Mouse (Mus musculus) neural tube, embryonic 15.5 days (tissue): ENCODE measurements at regions not wholly inside any gene's neighbourhood (a gene's known extent, or its start where the extent isn't known, plus 50 kb on each side); places are given as distances from the start of the nearest gene placed in this dataset.

Experiments
- ATAC-seq: fragments of 200-750 bp; cut with Nextera tagmentation; 2 replicates; pipeline ENCODE4 v1.8.0; 2017; ENCODE audit warnings: mild to moderate bottlenecking, moderate TSS enrichment, moderate library complexity; ENCODE audit not compliant: low FRiP score
- H3K27ac ChIP-seq: fragments of 300-500 bp; sonication (generic); replicated peaks from 2 replicates; pipeline ENCODE4 v1.5.1; 2015; ENCODE audit warnings: mild to moderate bottlenecking, inconsistent platforms
- H3K27me3 ChIP-seq: fragments of 300-500 bp; sonication (generic); replicated peaks from 2 replicates; pipeline ENCODE4 v1.6.1; 2015; ENCODE audit warnings: inconsistent platforms
- H3K36me3 ChIP-seq: fragments of 300-500 bp; sonication (generic); 2 replicates; pipeline ENCODE4 v1.6.1; 2015; ENCODE audit warnings: inconsistent platforms
- H3K4me1 ChIP-seq: fragments of 300-500 bp; sonication (generic); 2 replicates; pipeline ENCODE4 v1.6.1; 2015; ENCODE audit warnings: inconsistent platforms
- H3K4me2 ChIP-seq: fragments of 300-500 bp; sonication (generic); 2 replicates; pipeline ENCODE4 v1.6.1; 2015; ENCODE audit warnings: inconsistent platforms, mild to moderate bottlenecking, moderate library complexity
- H3K4me3 ChIP-seq: fragments of 300-500 bp; sonication (generic); replicated peaks from 2 replicates; pipeline ENCODE4 v1.5.1; 2015; ENCODE audit warnings: mild to moderate bottlenecking, inconsistent platforms
- H3K9ac ChIP-seq: fragments of 300-500 bp; sonication (generic); replicated peaks from 2 replicates; pipeline ENCODE4 v1.6.1; 2015; ENCODE audit warnings: mild to moderate bottlenecking, inconsistent platforms
- H3K9me3 ChIP-seq: fragments of 300-500 bp; sonication (generic); replicated peaks from 2 replicates; pipeline ENCODE4 v1.6.1; 2016; ENCODE audit warnings: inconsistent platforms
- WGBS: fragments of 180-500 bp; shearing (Covaris S2); methylation state at CpG from one replicate; pipeline ENCODE4 v1.1.7; 2015; ENCODE audit warnings: mixed read lengths; 5-methylcytosine and 5-hydroxymethylcytosine counted together

DNA sequence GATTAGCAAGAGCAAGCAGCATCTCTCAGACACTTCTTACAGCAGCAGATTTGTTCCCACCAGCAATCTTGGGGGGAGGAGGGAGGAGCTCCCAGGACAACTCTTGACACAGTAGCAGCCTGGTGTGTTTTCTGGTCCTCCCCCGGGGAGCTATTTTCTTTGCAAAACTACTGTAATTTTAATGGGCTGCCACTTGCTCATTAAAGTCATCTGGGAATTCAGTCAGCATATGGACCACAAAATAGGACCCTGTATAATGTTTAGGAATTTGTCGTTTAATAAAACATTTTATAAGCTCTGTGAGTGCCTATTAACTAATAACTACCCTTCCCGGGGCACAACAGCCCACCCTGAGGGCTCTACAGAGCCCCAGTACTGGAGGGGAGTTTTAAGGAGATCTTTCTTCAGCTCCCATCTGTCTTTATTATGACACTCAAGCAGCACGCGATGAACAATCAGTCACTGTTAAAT lies 380.0 kb upstream of the Nfe2l3 start:
- WGBS = 26% methylated on average over 5 of the region's 5 CpGs
- Histone ChIP-seq H3K9ac (no peak overlapping the region), H3K36me3 (no peaks in the 10 kb centered on the region), H3K9me3 (no peaks in the 10 kb centered on the region), H3K4me1 (peaks cover 19% of the 10 kb centered on the region), H3K27ac (no peak overlapping the region), H3K4me3 (no peak overlapping the region), H3K4me2 (no peak overlapping the region), H3K27me3 (no peaks in the 10 kb centered on the region)
- 0 out of 2 replicates have a peak, but pooled peaks have one; percentile 28 for ATAC-seq

DNA sequence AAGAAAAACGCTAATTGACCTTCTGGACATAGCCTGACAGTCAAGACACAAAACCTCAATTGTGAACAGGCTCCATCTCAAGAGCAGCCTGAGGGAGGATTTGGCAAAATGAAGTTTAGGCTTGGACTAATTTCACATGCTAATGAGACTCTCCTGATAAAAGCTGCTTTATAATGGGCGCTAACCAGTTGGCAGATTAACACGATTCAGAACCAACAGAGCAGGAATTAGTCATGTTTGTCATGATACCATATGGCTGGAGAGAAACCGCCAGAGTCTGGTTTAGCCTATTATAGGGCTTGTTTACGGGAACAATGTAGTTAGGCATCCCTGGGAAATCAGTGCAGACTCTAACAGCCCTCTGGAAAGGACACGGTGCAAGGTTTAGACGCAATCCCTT lies 375.2 kb upstream of the Nfe2l3 start:
- H3K36me3 ChIP-seq = no peaks in the 10 kb centered on the region
- no peaks in the 10 kb centered on the region for H3K27me3 ChIP-seq
- H3K9me3 ChIP-seq = no peaks in the 10 kb centered on the region
- H3K27ac ChIP-seq = peak overlapping the region; percentile 48; the same call in 1 of the 2 replicates
- H3K4me2 ChIP-seq = no peak overlapping the region
- H3K4me3 ChIP-seq = no peak overlapping the region
- H3K4me1 ChIP-seq = peaks cover 27% of the 10 kb centered on the region
- H3K9ac ChIP-seq = no peak overlapping the region
- 16% methylated on average over 7 of the region's 7 CpGs for WGBS
- peak; percentile 53; the same call in 1 of the 2 replicates for ATAC-seq

DNA sequence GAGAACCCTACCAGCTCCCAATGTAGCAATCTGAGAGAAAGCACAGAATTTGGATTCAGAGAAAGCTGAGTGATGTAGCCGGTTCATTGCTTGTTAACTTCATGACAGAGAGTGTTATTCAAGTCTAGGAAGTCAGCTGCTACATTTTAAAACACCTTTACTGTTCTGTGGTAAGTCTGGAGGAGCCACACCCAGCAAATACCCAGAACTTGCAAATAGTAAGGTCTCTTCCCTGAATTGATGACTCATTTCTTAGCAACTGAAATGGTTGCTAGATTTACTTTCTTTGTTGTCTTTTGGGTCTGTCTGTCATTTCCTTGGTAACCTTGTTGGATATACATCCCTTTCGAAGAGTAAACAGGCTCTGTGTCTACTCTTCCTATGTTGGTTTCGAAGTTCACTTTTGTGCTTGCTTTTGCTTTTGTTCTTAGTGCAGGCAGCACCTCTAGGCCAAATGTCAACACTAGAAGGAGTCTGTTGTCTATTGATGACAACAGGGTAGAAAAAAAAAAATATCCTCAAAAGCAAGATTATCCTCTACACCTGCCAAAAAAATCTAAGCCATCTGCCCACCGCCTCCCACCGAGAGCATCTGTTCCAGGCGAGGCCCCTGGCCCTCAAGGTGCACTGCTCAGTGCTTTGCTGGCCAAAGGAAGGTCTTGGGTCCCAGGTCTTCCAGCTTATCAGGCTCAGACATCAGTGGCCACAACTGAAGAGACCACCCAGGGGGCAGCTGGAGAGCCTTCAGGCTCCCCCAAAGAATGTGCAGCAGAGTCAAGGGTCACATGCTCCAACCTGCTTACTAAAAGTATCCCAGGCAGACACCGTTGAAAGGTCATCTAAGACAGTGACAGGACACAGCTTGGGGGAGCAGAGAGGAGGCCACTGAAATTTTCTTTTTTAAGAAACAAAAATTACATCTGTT lies 372.3 kb upstream of the Nfe2l3 start:
- WGBS = 74% methylated on average over 7 of the region's 7 CpGs
- peaks cover 21% of the 10 kb centered on the region for H3K4me1 ChIP-seq
- no peak for ATAC-seq
- H3K4me3 ChIP-seq = no peak overlapping the region
- H3K27ac ChIP-seq = no peak overlapping the region
- no peaks in the 10 kb centered on the region for H3K9me3 ChIP-seq
- H3K9ac ChIP-seq = no peak overlapping the region
- H3K36me3 ChIP-seq = no peaks in the 10 kb centered on the region
- no peak overlapping the region for H3K4me2 ChIP-seq
- H3K27me3 ChIP-seq = no peaks in the 10 kb centered on the region

DNA sequence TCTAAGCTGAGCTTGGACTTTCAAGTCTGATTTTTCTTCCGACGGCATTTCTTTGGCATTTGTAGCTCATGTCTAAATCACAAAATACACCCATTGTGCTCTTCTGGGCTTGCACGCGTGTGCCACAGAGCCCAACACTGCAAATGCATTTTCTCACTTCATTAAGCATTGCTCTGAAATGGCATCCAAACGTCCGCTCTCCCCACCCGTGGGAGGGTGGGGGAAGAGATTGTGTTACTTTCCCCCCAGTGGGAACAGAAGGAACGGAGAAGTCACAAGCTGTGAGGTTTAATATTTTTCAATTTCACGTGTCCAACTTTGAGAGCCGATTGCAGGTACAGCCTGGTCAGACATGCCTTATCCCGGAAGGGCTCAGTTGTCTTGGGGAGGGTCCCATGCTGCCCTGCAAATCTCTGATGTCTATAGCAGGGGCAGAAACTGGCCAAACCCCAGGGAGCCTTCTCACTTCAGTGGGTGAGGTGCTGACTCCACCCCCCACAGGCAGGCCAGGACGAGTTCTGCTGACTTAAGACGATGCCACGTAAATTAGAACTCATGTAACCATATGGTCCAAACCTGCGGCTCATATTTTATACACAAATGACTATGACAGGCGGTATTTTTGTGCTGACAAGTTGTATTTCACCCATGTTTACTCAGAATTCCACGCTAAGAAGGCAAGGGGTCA lies 371.5 kb upstream of the Nfe2l3 start:
- 48% methylated on average over 17 of the region's 17 CpGs for WGBS
- H3K27ac ChIP-seq = no peak overlapping the region
- no peak overlapping the region for H3K4me3 ChIP-seq
- no peak overlapping the region for H3K4me2 ChIP-seq
- no peaks in the 10 kb centered on the region for H3K36me3 ChIP-seq
- ATAC-seq = no peak
- no peak overlapping the region for H3K9ac ChIP-seq
- no peaks in the 10 kb centered on the region for H3K9me3 ChIP-seq
- no peaks in the 10 kb centered on the region for H3K27me3 ChIP-seq
- H3K4me1 ChIP-seq = peaks cover 21% of the 10 kb centered on the region

DNA sequence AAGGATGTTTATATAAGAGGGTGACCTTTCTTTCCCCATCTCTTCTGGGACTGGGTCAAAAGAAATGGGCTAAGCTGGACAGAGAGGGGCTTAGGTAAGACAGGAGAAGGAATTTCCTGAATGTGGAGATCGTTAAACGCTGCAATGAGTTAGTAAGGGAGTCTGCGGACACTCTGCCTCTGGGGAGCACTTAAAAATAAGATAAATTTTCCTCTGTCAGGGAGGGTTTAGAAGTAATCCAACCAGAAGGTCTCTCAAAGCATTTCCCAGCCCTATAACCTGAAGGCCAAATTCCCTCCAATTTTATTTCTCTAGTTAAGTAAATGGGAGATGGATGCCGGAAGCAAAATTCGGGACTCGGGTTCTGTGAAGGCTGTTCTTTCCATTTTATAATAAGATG lies 367.3 kb upstream of the Nfe2l3 start:
- no peak overlapping the region for H3K9ac ChIP-seq
- no peak overlapping the region for H3K27ac ChIP-seq
- peaks cover 25% of the 10 kb centered on the region for H3K4me1 ChIP-seq
- H3K27me3 ChIP-seq = no peaks in the 10 kb centered on the region
- 64% methylated on average over 6 of the region's 6 CpGs for WGBS
- H3K36me3 ChIP-seq = no peaks in the 10 kb centered on the region
- no peaks in the 10 kb centered on the region for H3K9me3 ChIP-seq
- no peak overlapping the region for H3K4me3 ChIP-seq
- H3K4me2 ChIP-seq = no peak overlapping the region
- ATAC-seq = no peak

DNA sequence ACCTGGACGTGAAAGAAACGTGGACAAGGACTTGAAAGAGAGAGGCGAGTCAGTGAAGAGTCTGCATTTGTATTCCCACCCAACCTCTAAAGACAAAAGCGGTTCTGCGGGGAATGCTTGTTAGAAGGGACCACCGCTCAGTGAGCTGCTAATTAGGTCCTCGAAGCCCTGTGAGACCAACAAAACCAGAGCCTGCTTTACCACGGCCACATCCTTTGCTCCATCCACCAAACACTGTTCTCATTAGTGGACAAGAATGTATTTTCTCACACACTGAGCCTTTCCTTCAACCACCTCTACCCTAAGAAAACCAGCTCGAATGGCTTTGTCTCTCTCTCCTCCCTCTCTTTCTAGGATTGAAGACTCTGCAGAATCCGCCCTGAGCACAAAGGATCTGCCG lies 365.1 kb upstream of the Nfe2l3 start:
- Histone ChIP-seq H3K4me2 (no peak overlapping the region), H3K36me3 (no peaks in the 10 kb centered on the region), H3K9me3 (no peaks in the 10 kb centered on the region), H3K4me3 (no peak overlapping the region), H3K27me3 (no peaks in the 10 kb centered on the region), H3K9ac (no peak overlapping the region), H3K27ac (0 out of 2 replicates have a peak overlapping the region, but pooled peaks have one; percentile 9), H3K4me1 (peaks cover 26% of the 10 kb centered on the region)
- ATAC-seq = no peak
- 79% methylated on average over 11 of the region's 11 CpGs for WGBS

DNA sequence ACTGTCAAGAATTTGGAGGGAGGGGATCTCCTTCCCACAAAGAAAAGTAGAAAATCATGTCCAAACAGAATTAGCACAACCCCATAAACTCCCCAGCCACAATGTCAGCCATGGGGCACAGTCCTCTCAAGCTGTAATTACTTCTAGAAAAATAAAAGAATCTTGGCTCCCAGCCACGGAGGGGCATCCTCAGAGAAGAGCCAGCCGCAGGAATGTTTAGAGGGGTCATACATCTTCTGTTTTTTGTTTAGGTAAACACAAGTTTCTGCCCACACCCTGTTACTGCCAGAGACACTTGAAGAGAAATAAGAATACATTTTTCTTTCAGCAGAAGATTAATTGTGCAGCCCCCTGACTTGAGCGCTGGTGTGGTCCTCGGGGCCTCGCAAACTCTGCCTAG lies 362.5 kb upstream of the Nfe2l3 start:
- 15% methylated on average over 5 of the region's 5 CpGs for WGBS
- Histone ChIP-seq H3K27me3 (no peaks in the 10 kb centered on the region), H3K4me1 (peaks cover 26% of the 10 kb centered on the region), H3K27ac (0 out of 2 replicates have a peak overlapping the region, but pooled peaks have one; percentile 33), H3K4me2 (peak overlapping the region; percentile 23), H3K4me3 (no peak overlapping the region), H3K9ac (no peak overlapping the region), H3K36me3 (no peaks in the 10 kb centered on the region), H3K9me3 (no peaks in the 10 kb centered on the region)
- no peak for ATAC-seq

DNA sequence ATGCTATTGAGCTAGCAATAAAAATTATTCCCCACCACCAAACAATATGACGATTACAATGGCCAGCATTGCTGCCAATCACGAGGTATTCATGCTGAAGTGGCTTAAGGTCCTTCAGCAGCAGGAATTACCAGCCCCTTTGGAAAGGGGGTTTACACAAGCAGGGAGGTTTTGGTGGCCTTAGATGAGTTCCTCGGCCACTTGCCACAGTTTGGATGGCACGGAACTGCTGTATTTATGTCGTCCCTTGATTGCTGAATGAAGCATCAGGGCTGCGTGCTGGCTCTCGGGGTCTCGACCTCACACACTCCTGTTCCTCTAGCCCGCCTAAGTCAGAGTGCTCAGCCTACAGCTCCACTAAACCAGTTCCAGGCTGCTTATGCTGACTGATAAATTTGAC lies 361.2 kb upstream of the Nfe2l3 start:
- no peak overlapping the region for H3K4me2 ChIP-seq
- 29% methylated on average over 9 of the region's 9 CpGs for WGBS
- no peaks in the 10 kb centered on the region for H3K9me3 ChIP-seq
- H3K4me1 ChIP-seq = peaks cover 26% of the 10 kb centered on the region
- no peaks in the 10 kb centered on the region for H3K36me3 ChIP-seq
- H3K27me3 ChIP-seq = no peaks in the 10 kb centered on the region
- no peak overlapping the region for H3K4me3 ChIP-seq
- H3K27ac ChIP-seq = no peak overlapping the region
- no peak overlapping the region for H3K9ac ChIP-seq
- no peak for ATAC-seq

DNA sequence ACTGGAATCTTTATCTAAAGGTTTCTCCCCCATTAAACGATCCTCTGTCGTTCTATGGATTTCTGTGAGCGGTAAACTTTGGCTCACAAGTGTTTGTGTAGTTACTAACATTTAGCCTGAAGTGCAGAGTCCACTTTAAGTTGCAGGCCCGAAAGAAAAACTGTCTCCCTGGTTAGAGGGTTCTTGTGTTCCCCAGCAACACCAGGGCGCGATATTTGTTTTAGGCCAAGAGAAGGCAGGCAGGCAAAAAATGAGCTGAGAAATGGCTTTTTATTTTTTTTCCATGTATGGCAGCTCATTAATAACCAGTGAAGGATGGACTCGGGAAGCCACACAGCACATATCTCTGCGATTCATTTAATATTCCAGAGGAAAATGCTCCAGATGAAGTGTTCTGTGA lies 357.4 kb upstream of the Nfe2l3 start:
- Histone ChIP-seq H3K4me2 (no peak overlapping the region), H3K27ac (no peak overlapping the region), H3K27me3 (no peaks in the 10 kb centered on the region), H3K4me3 (no peak overlapping the region), H3K4me1 (peaks cover 32% of the 10 kb centered on the region), H3K9ac (no peak overlapping the region), H3K9me3 (no peaks in the 10 kb centered on the region), H3K36me3 (no peaks in the 10 kb centered on the region)
- WGBS = 81% methylated on average over 8 of the region's 8 CpGs
- no peak for ATAC-seq

DNA sequence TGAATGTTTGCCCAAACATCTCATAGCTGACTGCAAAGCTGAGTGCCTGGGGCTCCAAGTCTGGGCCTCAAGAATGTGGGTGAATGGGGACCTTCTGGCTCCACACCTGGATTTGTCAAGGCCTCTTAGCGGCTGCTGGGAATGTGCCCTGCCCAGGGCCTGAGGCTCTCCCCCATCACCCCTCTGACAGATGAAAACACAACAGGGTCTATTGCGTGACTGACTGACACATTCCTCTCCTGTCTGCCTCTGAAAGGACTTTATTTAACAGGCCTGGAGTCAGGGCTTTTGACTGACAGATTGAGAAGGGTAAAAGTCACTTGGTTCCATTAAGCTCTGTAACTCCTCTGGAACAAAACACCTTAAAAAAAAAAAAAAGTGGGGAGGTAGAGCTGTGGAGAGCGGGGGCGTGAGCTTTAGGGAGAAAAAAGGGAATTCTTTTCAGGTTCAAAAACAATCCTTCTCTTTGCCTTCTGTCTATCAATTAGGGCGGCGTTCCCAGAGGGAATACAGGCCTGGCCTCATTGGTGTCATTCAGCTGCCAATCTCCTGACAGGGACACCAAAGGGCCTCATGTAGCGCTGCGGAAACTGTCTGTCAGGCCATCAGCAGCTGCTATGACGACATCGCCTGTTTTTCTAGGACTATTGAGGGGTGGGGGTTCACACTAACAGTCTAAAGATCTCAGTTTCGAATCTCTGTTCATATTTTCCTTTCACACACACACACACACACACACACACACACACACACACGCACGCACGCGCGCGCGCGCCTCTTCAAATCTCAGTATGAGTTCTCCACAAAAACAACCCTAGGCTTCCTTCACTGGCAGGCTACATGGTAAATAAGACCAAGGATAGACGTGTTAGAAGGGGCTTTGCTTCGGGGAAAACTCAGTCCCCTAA lies 355.4 kb upstream of the Nfe2l3 start:
- H3K36me3 ChIP-seq = no peaks in the 10 kb centered on the region
- WGBS = 58% methylated on average over 21 of the region's 21 CpGs
- H3K9me3 ChIP-seq = no peaks in the 10 kb centered on the region
- H3K4me1 ChIP-seq = peaks cover 21% of the 10 kb centered on the region
- H3K4me2 ChIP-seq = no peak overlapping the region
- H3K27me3 ChIP-seq = no peaks in the 10 kb centered on the region
- ATAC-seq = no peak
- peak overlapping the region; percentile 56; the same call in 1 of the 2 replicates for H3K27ac ChIP-seq
- H3K4me3 ChIP-seq = no peak overlapping the region
- no peak overlapping the region for H3K9ac ChIP-seq

DNA sequence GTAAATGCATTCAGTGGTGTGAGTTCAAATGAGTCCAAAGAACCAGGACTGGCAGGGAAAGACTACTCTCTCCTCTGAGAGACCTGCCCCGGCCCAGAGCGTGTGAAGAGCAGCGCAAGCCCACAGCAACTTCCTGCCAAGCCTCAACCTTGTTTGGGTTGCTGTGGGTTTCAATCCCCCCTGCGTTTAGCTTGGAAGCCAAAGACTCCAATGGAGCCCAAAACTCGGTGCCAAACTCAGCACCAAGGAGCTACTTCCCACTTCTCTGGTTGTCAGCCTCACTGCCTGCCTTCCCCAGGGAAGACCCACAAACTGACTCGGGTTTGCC lies 354.7 kb upstream of the Nfe2l3 start:
- peak overlapping the region; percentile 56; the same call in 1 of the 2 replicates for H3K27ac ChIP-seq
- H3K4me1 ChIP-seq = peaks cover 21% of the 10 kb centered on the region
- H3K27me3 ChIP-seq = no peaks in the 10 kb centered on the region
- H3K4me2 ChIP-seq = no peak overlapping the region
- H3K9ac ChIP-seq = no peak overlapping the region
- no peaks in the 10 kb centered on the region for H3K36me3 ChIP-seq
- H3K4me3 ChIP-seq = no peak overlapping the region
- no peaks in the 10 kb centered on the region for H3K9me3 ChIP-seq
- no peak for ATAC-seq
- WGBS = 67% methylated on average over 6 of the region's 6 CpGs
